Mouse (Mus musculus): ENCODE measurements around the gene Lrrn3. TPM values are rescaled to one million over a fixed set of nuclear protein-coding genes. Genes with fewer than 3 reads are reported as not detected.
A peak's percentile ranks its signal among the peaks of the same experiment; 100 is the strongest.

The Lrrn3 gene
- total RNA-seq, 2 experiments from 2014 or later = 0.43 to 0.61 TPM

DNA sequence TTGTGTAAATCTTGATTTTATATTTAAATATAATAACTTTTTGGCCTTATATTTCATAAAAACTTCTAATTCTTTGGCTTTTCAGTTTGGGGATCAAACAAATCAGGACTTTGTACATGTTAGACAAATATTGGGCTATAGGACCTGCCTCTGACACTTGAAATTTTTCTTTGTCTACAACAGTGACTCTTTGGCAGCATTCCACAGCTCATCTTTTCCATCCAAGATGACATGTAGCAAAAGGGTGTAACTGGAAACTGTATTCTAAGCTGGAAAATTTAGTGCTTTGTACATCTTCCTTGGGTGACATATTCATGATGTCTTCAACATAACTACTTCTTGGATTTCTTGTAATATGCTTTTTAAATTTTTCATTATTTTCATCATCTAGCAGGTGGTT lies 57.4 kb downstream of the Lrrn3 start:
- no peak for DNase-seq

DNA sequence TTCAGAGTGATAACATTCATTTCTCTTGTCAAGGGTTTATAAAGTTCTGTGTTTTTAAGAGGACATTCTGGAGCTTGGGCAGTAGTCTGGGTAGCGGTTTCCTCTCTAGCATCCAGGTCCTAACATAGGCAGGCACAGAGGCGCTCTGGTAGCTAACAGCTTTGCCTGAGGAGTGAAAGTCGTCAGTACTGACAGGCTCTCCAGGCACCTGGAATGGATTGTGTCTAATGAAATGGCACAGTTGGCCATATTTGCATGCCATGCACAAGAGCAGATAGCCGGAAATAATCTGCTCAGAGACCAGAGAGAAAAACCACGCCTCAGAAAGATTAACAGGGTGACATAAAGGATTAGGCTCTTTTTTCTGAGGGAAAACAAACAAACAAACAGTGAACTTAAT lies 58.8 kb downstream of the Lrrn3 start:
- DNase-seq = no peak

DNA sequence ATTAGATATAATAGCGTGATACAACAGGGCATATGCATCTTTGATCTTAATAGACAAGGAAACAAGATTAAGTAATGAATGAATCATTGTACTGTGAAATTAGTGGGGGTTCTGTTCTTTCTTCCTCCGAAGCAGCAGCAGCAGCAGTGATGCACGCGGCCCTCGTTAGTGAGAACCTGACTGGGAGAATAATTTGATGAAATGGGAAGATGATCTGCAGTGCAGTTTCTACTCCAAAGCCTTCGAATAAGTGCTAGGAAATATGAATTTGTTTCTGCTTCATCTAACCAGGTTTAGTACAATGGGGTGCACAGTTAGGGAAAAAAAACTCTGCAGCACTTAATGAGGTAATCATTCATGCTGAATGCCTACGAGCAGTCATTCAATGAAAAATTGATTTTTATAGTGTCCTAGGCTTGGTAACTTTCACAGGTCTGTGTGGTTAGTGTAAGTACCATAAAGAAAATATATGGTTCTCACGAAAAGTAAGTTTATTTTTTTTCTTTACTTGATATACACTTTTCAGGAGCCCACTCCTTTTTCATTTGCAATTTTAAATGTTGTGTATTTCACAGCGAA lies 61.0 kb downstream of the Lrrn3 start:
- DNase-seq = no peak

DNA sequence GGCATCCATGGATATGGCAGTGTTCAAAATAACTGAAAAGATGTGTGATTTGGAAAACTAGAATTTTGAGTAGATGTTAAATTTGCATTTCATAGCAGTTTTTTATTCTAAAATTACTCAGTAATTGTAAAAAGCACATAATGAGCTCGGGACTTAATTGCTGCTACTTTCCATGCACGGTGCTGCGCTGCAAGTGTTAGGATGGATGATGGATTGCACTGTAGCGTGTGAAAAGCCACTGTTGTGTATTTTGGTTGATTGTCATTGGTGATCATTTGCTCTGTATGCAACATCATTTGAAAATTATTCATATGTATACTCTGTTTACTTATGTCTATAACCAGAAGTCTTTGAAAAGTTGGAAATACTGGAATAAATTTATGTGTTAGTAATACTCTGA lies 68.3 kb downstream of the Lrrn3 start:
- no peak for DNase-seq

DNA sequence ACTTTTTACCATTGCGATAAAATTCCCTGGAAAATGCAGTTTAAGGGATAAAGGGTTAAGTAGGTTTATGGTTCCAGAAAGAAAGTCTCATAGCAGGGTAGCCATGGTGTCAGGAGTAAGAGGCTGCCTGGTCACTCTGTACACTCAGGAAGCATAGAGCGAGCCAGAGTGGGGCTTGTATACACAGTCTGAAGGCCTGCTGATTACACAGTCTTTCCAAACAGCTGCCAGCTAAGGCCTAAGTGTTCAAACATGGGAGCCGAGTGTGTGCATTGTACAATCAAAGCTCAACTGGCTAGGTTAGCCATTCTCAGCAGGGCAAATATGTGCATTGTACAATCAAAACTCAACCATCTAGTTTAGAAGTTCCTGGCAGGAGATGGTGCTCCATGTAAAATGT lies 69.1 kb downstream of the Lrrn3 start:
- no peak for DNase-seq

DNA sequence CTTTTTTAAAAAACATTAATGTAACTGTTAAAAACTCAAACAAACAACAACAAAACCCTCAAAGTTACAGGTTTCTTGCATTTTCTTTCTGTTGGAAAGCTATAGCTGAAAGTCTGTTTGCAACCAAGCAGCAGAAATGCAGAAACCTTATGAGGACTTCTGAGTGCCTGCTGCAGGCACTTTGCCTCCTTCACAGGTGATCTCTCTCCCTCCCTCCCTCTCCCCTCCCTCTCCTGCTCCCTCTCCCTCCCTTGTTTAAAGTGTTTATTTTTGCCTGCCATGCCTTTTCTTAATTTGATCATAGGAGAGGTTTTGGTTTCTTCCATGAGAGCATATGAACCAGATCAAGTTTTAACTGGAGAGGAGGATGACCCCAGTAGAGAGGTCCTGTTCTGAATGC lies 69.6 kb downstream of the Lrrn3 start:
- DNase-seq = no peak

DNA sequence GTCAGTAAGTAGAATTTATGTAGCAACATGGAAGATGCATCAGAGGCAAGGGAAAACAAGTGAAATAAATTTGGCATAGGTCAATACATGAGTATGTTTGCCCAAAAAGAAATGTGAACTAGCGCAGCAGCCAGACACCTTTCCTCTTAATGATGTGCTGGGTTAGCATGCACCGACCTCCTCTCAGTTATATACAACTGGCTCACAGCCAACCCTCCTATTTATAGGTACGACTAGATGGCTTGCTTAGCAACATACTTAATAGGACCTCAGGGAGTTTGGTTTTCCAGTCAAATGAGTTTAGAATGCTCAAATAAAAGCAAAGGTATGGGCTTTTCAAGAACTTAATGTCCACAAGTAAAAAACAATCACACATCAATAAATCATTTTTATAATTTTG lies 76.8 kb downstream of the Lrrn3 start:
- DNase-seq = peak; percentile 8

DNA sequence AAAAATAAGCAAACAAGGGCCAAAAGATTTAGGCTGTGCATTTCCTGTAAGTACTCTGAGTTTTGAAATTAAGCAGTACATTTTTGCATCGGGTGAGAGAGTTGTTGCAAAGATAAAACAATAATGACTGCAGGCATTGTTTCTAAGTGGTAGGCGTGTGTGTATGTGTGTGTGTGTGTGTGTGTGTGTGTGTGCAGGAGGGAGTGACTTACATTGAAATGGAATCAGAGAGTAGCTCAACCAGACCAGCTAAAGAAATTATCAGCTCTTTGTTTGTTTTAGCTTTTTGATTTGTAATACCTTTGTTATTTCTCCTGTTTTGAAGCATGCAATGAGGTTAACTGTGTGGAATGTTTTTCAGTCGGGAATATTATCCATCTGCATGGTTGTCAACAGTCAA lies 84.3 kb downstream of the Lrrn3 start:
- DNase-seq = no peak
